Mouse (Mus musculus): ENCODE results near the gene Atrnl1.

- TF ChIP-seq ZC3H11A (IDR thresholded peaks at IDR 0.05; ENCODE audit: borderline replicate concordance, low read depth, low read length) (no peak), CHD2 (IDR thresholded peaks at IDR 0.05; ENCODE audit: low read depth, low read length) (no peak), ZNF384 (IDR thresholded peaks at IDR 0.05; ENCODE audit: low read depth, low read length) (no peak), HCFC1 (IDR thresholded peaks at IDR 0.05; ENCODE audit: borderline replicate concordance, insufficient read depth, low read length) (no peak)
These were observed 33.6 kb upstream of the Atrnl1 start for GRCm38 (mm10) chr19:57577256-57577655.
